Mouse (Mus musculus): Measurements from ENCODE around the gene Olfr313. TPM values are rescaled to one million over a fixed set of nuclear protein-coding genes. Genes with fewer than 3 reads are reported as not detected.
"Not testable (repeated sequence)": the region's sequence is repeated elsewhere in the genome, so short reads cannot be mapped to it uniquely, and the experiment has no call there.

Gene Olfr313
- 0.14 TPM in 1 of 2 replicates, not detected in the other for polyA plus RNA-seq (2015; fragmentation: Nextera tagmentation; extraction: Ambion mirVana)

DNA sequence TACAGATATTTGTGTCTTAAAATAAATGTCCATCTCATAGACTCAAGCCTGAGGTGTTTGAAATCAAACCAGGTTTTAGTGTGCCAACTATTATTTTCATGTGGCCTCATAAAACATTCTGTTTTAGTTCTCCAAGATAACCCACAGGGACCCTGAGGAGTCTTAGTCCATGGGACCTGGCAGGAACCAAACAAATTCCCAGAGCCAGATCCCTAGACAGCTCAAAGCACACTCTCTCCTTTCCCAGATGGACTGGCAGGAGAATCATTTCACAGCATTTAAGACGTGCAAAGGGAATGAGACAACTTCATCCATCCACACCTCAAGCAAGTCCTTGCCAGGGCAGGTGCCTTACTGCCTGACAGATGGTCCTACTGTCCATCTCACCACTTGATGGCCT is at the start of gene Olfr313:
Olfr313 (plus strand) TSS at position 301 of the 400 bp plus-strand sequence.
- not testable (repeated sequence) for H3K36me3 ChIP-seq; H3K4me2 ChIP-seq; H3K27ac ChIP-seq; H3K27me3 ChIP-seq; H3K4me3 ChIP-seq; ATAC-seq (replicated peaks; ENCODE audit: insufficient number of reproducible peaks, insufficient read depth, low FRiP score, low read depth); H3K4me1 ChIP-seq (replicated peaks); H3K9me3 ChIP-seq (replicated peaks); H3K9ac ChIP-seq
- 50% methylated on average over 1 of the region's 1 CpGs for WGBS

DNA sequence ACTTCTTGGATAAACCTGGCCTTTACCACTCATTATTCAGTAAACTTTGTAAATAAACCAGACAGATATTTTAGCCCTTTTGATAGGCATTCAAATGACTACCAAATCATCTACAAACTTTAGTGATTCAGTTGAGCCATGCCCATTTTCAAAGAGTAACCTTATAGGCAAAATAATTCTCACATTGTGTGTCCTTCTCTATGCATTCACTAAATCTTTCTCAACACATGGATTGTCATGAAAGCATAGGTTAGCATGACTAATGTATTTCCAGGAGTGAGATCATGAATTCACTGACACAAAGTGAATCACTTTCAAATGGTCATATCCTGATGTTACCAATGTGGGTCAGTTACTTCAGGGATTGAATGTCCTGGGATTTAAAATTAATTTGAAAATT is 41.9 kb upstream of the Olfr313 start, which contains the start of gene Olfr315:
Olfr315 (plus strand) TSS at position 301 of the 400 bp plus-strand sequence.
- ATAC-seq (replicated peaks; ENCODE audit: insufficient number of reproducible peaks, insufficient read depth, low FRiP score, low read depth), result no peak
- no peak within 1 kb of the TSS for H3K4me2 ChIP-seq

DNA sequence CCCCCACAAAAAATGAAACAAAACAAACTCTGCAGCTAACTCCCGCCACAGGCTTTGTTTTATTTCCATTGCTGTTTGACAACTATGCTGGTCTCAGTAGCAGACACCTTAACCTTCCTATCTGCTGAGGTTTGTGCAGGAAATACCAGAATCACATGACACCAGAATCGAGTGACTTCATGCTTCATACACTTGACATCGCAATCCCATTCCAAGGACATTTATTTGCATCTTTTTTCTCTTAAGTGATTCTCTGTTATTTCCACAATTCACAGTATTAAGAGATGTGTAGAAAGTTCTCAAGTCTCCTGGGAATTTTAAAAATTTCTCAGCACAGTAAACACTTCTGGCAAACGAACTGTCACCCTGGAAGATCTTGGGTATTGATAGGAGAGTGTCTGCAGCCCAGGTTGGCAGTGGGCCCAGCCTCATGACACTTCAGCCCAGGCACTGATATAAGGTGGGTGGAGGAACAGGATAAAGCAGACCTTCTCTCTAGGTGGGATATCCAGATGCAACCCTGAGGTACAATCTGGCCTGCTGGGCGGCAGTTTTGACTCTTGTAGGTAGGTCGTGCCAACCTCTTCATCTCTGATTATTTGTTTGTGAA is 32.2 kb upstream of the Olfr313 start, which contains the start of gene Olfr314:
Olfr314 (plus strand) TSS at position 473 of the 610 bp plus-strand sequence.
- H3K27ac ChIP-seq, result no peak within 1 kb of the TSS
- no peaks in the 10 kb centered on the region for H3K9me3 ChIP-seq (replicated peaks)
- 49% methylated on average over 6 of the region's 6 CpGs for WGBS
- ATAC-seq (replicated peaks; ENCODE audit: insufficient number of reproducible peaks, insufficient read depth, low FRiP score, low read depth), result no peak
- H3K36me3 ChIP-seq, result no peaks in the 10 kb centered on the region
- no peak within 1 kb of the TSS for H3K4me3 ChIP-seq
- H3K4me2 ChIP-seq, result no peak within 1 kb of the TSS
- H3K4me1 ChIP-seq (replicated peaks), result peaks cover 6% of the 10 kb centered on the region
- H3K27me3 ChIP-seq, result no peaks in the 10 kb centered on the region
- H3K9ac ChIP-seq, result no peak within 1 kb of the TSS

More for the DNA sequence above, 41.9 kb upstream of the Olfr313 start, which contains the start of gene Olfr315:
- Histone ChIP-seq H3K9ac (no peak within 1 kb of the TSS), H3K27me3 (no peaks in the 10 kb centered on the region), H3K9me3 (replicated peaks) (no peaks in the 10 kb centered on the region), H3K4me1 (replicated peaks) (no peaks in the 10 kb centered on the region), H3K27ac (no peak within 1 kb of the TSS), H3K4me3 (no peak within 1 kb of the TSS), H3K36me3 (no peaks in the 10 kb centered on the region)

DNA sequence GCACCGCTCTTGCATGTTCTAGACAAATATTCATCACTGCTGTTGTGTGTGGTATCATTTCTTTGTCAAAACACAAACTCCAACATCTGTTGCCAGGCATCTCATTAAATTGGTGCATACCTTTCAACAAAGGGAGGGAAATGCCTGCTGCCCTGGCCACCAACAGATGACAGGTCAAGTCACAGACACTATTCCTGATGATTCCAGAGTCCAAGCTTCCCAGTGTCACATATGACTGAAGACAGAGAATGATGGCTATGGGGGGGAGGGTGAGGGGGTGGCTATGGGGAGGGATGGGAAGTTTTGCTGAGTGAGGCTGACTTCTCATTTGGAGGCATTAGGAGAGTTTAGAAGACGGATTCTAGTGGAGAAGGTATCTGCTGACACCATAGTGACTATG is 30.6 kb upstream of the Olfr313 start:
- H3K4me3 ChIP-seq, result no peak overlapping the region
- peaks cover 6% of the 10 kb centered on the region for H3K4me1 ChIP-seq (replicated peaks)
- no peaks in the 10 kb centered on the region for H3K9me3 ChIP-seq (replicated peaks)
- 59% methylated on average over 2 of the region's 2 CpGs for WGBS
- no peak overlapping the region for H3K4me2 ChIP-seq
- H3K36me3 ChIP-seq, result no peaks in the 10 kb centered on the region
- no peak overlapping the region for H3K27ac ChIP-seq
- no peak overlapping the region for H3K9ac ChIP-seq
- H3K27me3 ChIP-seq, result no peaks in the 10 kb centered on the region
- ATAC-seq (replicated peaks; ENCODE audit: insufficient number of reproducible peaks, insufficient read depth, low FRiP score, low read depth), result no peak

DNA sequence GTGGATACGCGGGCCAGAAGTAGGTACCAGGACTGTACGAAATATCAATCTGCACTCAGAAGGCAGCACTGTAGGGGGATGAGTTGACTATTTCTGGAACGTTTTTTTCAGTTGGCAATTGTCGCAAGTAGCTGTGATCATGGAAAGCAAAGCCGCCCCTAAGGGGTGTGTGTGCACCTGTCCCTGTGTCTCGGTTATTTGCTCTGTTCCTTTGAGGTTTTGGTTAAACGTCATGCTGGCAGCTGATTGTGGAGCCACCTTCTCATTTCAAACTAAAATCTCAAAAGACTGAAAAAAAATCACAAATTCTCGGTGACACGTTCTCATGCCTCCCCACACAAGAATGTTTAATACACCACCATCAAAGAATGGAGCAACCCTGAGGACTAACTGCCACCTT is 27.1 kb upstream of the Olfr313 start:
- ATAC-seq (replicated peaks; ENCODE audit: insufficient number of reproducible peaks, insufficient read depth, low FRiP score, low read depth), result no peak
- Histone ChIP-seq H3K27me3 (no peaks in the 10 kb centered on the region), H3K9ac (no peak overlapping the region), H3K9me3 (replicated peaks) (no peaks in the 10 kb centered on the region), H3K4me2 (no peak overlapping the region), H3K36me3 (no peaks in the 10 kb centered on the region), H3K27ac (no peak overlapping the region), H3K4me1 (replicated peaks) (peaks cover 3% of the 10 kb centered on the region), H3K4me3 (no peak overlapping the region)
- WGBS, result 79% methylated on average over 10 of the region's 10 CpGs

DNA sequence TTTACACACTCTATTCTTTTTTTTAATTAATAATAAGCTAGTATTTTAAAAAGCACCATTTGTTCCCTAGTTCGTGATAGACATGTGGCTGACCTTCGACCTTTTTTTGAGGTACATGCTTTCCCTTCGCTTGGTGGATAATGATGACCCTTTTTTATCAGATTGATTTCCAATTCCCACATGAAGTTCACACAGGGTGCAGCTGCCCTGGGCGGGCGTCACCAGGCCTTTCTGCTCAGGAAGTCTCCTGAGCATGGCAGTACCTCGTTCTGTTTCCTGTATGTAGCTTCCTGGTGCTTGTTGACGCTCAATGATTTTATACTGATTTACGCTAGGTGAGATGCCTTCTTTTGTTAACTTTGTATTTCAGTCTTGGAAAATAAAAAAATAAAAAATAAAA is 26.5 kb upstream of the Olfr313 start:
- Histone ChIP-seq H3K27me3 (no peaks in the 10 kb centered on the region), H3K4me3 (no peak overlapping the region), H3K9ac (no peak overlapping the region), H3K36me3 (no peaks in the 10 kb centered on the region), H3K4me2 (no peak overlapping the region), H3K4me1 (replicated peaks) (no peaks in the 10 kb centered on the region), H3K27ac (no peak overlapping the region), H3K9me3 (replicated peaks) (no peaks in the 10 kb centered on the region)
- 77% methylated on average over 8 of the region's 8 CpGs for WGBS
- ATAC-seq (replicated peaks; ENCODE audit: insufficient number of reproducible peaks, insufficient read depth, low FRiP score, low read depth), result no peak

DNA sequence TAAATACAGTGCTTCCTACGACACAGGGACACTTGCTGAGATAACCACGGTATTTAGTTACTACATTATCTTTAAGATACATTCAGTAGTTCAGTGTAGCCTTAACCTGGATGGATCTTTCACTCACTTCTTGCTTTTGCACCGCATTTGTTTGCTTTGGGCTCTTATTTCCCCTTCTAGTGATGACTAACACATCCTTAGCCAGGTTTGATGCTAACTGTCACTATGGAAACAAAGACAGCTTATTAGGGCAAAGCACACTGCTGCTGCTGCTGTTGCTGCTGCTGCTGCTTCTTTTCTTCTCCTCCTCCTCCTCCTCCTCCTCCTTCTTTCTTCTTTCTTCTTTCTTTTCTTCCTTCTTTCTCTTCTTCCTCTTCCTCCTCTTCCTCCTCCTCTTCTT is 25.3 kb upstream of the Olfr313 start:
- H3K4me2 ChIP-seq, result no peak overlapping the region
- no peak overlapping the region for H3K27ac ChIP-seq
- 27% methylated on average over 3 of the region's 3 CpGs for WGBS
- ATAC-seq (replicated peaks; ENCODE audit: insufficient number of reproducible peaks, insufficient read depth, low FRiP score, low read depth), result no peak
- H3K4me1 ChIP-seq (replicated peaks), result no peaks in the 10 kb centered on the region
- no peak overlapping the region for H3K9ac ChIP-seq
- no peaks in the 10 kb centered on the region for H3K36me3 ChIP-seq
- H3K4me3 ChIP-seq, result no peak overlapping the region
- H3K27me3 ChIP-seq, result no peaks in the 10 kb centered on the region
- no peaks in the 10 kb centered on the region for H3K9me3 ChIP-seq (replicated peaks)

DNA sequence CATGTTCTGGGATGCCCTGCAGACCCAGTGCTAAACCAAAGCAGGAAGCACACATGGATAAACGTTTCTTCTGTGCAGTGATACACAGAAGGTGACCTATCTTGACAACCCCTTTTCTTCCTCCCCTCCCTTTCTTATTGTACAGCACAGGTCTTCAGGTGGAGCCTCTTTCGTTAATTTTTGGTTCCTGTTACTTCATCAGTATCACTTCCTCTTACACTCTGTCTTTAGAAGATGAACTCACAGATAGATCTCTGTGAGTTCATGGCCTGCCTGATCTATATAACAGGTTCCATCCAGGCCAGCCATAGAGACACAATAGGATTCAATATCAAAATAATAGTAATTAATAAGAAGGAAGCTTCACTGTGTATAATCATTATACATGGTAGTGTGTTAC is 24.7 kb upstream of the Olfr313 start:
- Histone ChIP-seq H3K9ac (no peak overlapping the region), H3K36me3 (no peaks in the 10 kb centered on the region), H3K4me2 (no peak overlapping the region), H3K9me3 (replicated peaks) (no peaks in the 10 kb centered on the region), H3K27ac (no peak overlapping the region), H3K27me3 (no peaks in the 10 kb centered on the region), H3K4me3 (no peak overlapping the region), H3K4me1 (replicated peaks) (no peaks in the 10 kb centered on the region)
- 38% methylated on average over 2 of the region's 2 CpGs for WGBS
- no peak for ATAC-seq (replicated peaks; ENCODE audit: insufficient number of reproducible peaks, insufficient read depth, low FRiP score, low read depth)

DNA sequence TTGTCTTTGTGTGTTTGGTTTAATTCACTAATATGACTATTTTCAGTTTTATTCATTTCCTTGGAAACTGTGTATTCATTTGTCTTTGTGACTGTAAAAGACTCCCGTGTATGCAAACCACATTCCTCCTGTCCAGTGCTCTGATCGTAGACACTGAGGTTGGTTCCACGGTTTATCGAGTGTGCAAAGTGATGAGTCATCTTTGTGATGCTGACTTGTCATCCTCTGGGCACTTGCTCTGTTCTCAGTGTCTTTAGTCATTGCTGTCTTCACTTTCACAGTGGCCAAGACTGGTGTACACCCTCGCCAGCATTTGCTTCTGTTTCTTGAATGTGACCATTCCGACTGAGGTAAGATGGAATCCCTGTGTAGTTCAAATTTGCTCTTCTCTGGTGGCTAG is 24.2 kb upstream of the Olfr313 start:
- 63% methylated on average over 6 of the region's 6 CpGs for WGBS
- Histone ChIP-seq H3K9me3 (replicated peaks) (no peaks in the 10 kb centered on the region), H3K4me2 (no peak overlapping the region), H3K4me3 (no peak overlapping the region), H3K27me3 (no peaks in the 10 kb centered on the region), H3K9ac (no peak overlapping the region), H3K4me1 (replicated peaks) (no peaks in the 10 kb centered on the region), H3K27ac (no peak overlapping the region), H3K36me3 (no peaks in the 10 kb centered on the region)
- no peak for ATAC-seq (replicated peaks; ENCODE audit: insufficient number of reproducible peaks, insufficient read depth, low FRiP score, low read depth)

DNA sequence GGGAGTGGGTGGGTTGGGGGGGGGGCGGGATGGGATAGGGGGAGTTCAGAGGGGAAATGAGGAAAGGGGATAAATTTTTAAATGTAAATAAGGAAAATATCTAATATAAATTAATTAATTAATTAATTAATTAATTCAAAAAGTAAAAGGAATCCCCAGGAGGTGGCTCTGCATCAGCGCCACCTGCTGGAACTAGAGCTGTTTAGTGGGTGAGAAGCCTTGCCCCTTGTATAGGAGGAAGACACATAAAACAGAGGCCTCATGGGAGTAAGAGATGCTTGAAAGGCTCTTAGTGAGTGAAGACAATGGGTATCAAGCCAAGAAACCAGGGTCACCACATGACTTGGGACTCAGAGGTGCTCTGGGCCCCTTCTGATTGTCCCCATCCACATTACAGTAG is 18.9 kb upstream of the Olfr313 start:
- Histone ChIP-seq H3K9ac (no peak overlapping the region), H3K4me1 (replicated peaks) (no peaks in the 10 kb centered on the region), H3K27me3 (no peaks in the 10 kb centered on the region), H3K9me3 (replicated peaks) (no peaks in the 10 kb centered on the region), H3K4me2 (no peak overlapping the region), H3K4me3 (no peak overlapping the region), H3K36me3 (no peaks in the 10 kb centered on the region), H3K27ac (no peak overlapping the region)
- ATAC-seq (replicated peaks; ENCODE audit: insufficient number of reproducible peaks, insufficient read depth, low FRiP score, low read depth), result no peak
- 78% methylated on average over 2 of the region's 2 CpGs for WGBS

DNA sequence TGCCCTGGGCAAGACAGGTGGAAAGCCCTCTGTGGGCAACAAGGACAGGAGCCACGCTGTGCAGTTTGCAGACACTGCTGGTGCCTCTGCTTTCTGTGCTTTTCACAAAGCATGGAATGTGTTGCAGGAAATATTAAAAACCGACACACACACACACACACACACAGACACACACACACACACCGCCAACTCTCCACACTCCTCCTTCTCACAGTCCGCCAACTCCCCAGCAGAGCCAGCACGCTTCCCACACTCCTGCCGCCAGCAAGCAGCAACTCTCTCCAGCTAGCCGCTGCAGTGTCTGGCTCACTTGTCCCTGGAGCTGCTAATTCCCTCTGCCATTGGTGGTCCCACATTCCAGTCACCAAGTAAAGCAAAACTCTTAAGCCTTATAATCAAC is 17.9 kb upstream of the Olfr313 start:
- ATAC-seq (replicated peaks; ENCODE audit: insufficient number of reproducible peaks, insufficient read depth, low FRiP score, low read depth), result no peak
- Histone ChIP-seq H3K9ac (no peak overlapping the region), H3K27me3 (no peaks in the 10 kb centered on the region), H3K36me3 (no peaks in the 10 kb centered on the region), H3K4me3 (no peak overlapping the region), H3K4me1 (replicated peaks) (peaks cover 2% of the 10 kb centered on the region; the same call in 1 of the 2 replicates), H3K27ac (no peak overlapping the region), H3K9me3 (replicated peaks) (no peaks in the 10 kb centered on the region), H3K4me2 (no peak overlapping the region)
- 54% methylated on average over 7 of the region's 7 CpGs for WGBS

DNA sequence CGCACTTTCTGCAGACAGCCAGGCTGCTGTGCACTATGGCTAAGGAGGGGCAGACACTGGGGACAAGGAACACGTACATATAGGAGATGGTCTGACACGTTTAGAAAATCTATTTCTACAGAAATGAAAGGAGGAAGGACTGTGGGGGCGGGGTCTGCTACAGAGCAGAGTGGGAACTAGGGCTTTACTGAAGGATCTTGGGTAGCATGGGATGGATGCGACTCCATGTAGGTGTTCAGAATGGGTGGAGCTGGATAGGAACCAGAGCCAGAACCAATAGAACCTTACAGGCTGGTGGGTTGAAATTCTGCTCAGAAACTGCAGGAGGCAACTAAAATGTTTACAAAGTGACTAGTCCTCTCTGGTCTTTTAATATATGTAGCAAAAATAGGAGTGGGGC is 15.1 kb upstream of the Olfr313 start:
- Histone ChIP-seq H3K36me3 (no peaks in the 10 kb centered on the region), H3K4me1 (replicated peaks) (peaks cover 5% of the 10 kb centered on the region; the same call in 1 of the 2 replicates), H3K27me3 (no peaks in the 10 kb centered on the region), H3K9me3 (replicated peaks) (no peaks in the 10 kb centered on the region), H3K27ac (no peak overlapping the region), H3K4me3 (no peak overlapping the region), H3K9ac (no peak overlapping the region), H3K4me2 (no peak overlapping the region)
- 71% methylated on average over 5 of the region's 5 CpGs for WGBS
- no peak for ATAC-seq (replicated peaks; ENCODE audit: insufficient number of reproducible peaks, insufficient read depth, low FRiP score, low read depth)
